Mouse (Mus musculus): ENCODE measurements around the gene Espnl.

DNA sequence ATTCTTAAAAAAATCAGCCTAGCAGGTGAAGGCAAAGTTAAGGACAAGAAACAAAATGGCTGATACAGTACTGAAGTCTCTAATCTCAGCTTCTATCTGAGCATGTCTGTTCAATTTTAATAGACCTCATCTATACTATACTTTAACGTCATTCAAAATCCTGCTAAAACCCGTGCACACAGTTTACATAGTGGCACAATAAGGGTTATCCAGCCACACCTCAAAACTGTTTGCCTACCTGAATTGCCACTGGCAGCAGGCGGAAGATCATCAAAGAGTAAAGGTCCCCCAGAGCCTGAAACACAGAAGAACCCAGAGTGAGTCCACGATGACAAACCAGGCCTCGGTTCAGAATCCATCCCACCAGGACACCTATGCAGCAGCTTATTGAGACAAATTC, 68.5 kb downstream of the Espnl start:
- no peak for TF ChIP-seq CTCF (IDR thresholded peaks at IDR 0.05; ENCODE audit: insufficient read depth, low read depth, low read length)
- TF ChIP-seq POLR2A (IDR thresholded peaks at IDR 0.05; ENCODE audit: insufficient read depth, low read depth, low read length) = no peak
